Mouse (Mus musculus): Measurements from ENCODE around the gene Gm42372.

Gene Gm42372

GRCm38 (mm10) chr7:17007300-17007699, 24.4 kb downstream of the Gm42372 start:
- DNase-seq, result no peak

GRCm38 (mm10) chr7:17009326-17010009, 26.6 kb downstream of the Gm42372 start:
- DNase-seq, result no peak

GRCm38 (mm10) chr7:17010010-17010347, 27.1 kb downstream of the Gm42372 start:
- no peak for DNase-seq

GRCm38 (mm10) chr7:17011909-17012590, 29.2 kb downstream of the Gm42372 start:
- DNase-seq, result no peak

- DNase-seq, result no peak
These were observed 32.5 kb downstream of the Gm42372 start for GRCm38 (mm10) chr7:17015381-17015780.

GRCm38 (mm10) chr7:17017036-17017435, 34.1 kb downstream of the Gm42372 start:
- DNase-seq, result peak; percentile 98

GRCm38 (mm10) chr7:17017921-17018320, 35.0 kb downstream of the Gm42372 start:
- no peak for DNase-seq

GRCm38 (mm10) chr7:17019426-17020166, 36.7 kb downstream of the Gm42372 start:
- no peak for DNase-seq

- DNase-seq, result peak; percentile 59
These were observed 39.3 kb downstream of the Gm42372 start for GRCm38 (mm10) chr7:17022176-17022575.

- DNase-seq, result no peak
These were observed 40.8 kb downstream of the Gm42372 start for GRCm38 (mm10) chr7:17023701-17024100.

- DNase-seq, result peak; percentile 31
These were observed 41.3 kb downstream of the Gm42372 start for GRCm38 (mm10) chr7:17024141-17024540.

GRCm38 (mm10) chr7:17024814-17025504, 42.1 kb downstream of the Gm42372 start:
- peak; percentile 45 for DNase-seq

GRCm38 (mm10) chr7:17025505-17025894, 42.6 kb downstream of the Gm42372 start:
- DNase-seq, result no peak

- no peak for DNase-seq
These were observed 43.2 kb downstream of the Gm42372 start for GRCm38 (mm10) chr7:17025896-17026622.

GRCm38 (mm10) chr7:17026710-17027587, 44.1 kb downstream of the Gm42372 start:
- DNase-seq, result peak; percentile 68

GRCm38 (mm10) chr7:17027588-17028343, 44.9 kb downstream of the Gm42372 start, which contains the start of gene Ppp5c:
Gene Ppp5c (minus strand): TSS chr7:17027924.
- DNase-seq, result peak; percentile 87

- no peak for DNase-seq
These were observed 46.0 kb downstream of the Gm42372 start for GRCm38 (mm10) chr7:17028923-17029322.

GRCm38 (mm10) chr7:17030239-17030638, 47.4 kb downstream of the Gm42372 start:
- no peak for DNase-seq
